Mouse (Mus musculus) midbrain, postnatal 0 days (tissue): ENCODE data around the gene Prdx5. TPM values are rescaled to one million over a fixed set of nuclear protein-coding genes. Genes with fewer than 3 reads are reported as not detected.

Experiments used
- ATAC-seq: fragments of 200-750 bp; cut with Nextera tagmentation; 2 replicates; pipeline ENCODE4 v1.8.0; 2017; ENCODE audit warnings: moderate number of reproducible peaks, mild to moderate bottlenecking, moderate TSS enrichment, moderate library complexity; ENCODE audit not compliant: low FRiP score
- DNase-seq: peaks from one replicate; pipeline ENCODE4 v3.0.0-alpha.2; 2015; ENCODE audit warnings: low spot score
- H3K27ac ChIP-seq: fragments of 300-500 bp; sonication (generic); 2 replicates; pipeline ENCODE4 v1.5.1; 2014; ENCODE audit warnings: low read depth, mild to moderate bottlenecking, low read length, mixed read lengths
- H3K27me3 ChIP-seq: fragments of 300-500 bp; sonication (generic); 2 replicates; pipeline ENCODE4 v1.6.1; 2014; ENCODE audit warnings: low read length, control low read depth, mixed read lengths; ENCODE audit not compliant: insufficient read depth
- H3K36me3 ChIP-seq: fragments of 300-500 bp; sonication (generic); 2 replicates; pipeline ENCODE4 v1.6.1; 2014; ENCODE audit warnings: low read length, control low read depth, mixed read lengths; ENCODE audit not compliant: insufficient read depth
- H3K4me1 ChIP-seq: fragments of 300-500 bp; sonication (generic); 2 replicates; pipeline ENCODE4 v1.6.1; 2014; ENCODE audit warnings: mild to moderate bottlenecking, control low read depth, antibody characterized with exemption, low read length, mixed read lengths; ENCODE audit not compliant: insufficient read depth
- H3K4me2 ChIP-seq: fragments of 300-500 bp; sonication (generic); 2 replicates; pipeline ENCODE4 v1.6.1; 2014; ENCODE audit warnings: low read depth, mild to moderate bottlenecking, low read length, mixed read lengths; ENCODE audit not compliant: poor library complexity, severe bottlenecking
- H3K4me3 ChIP-seq: fragments of 300-500 bp; sonication (generic); 2 replicates; pipeline ENCODE4 v1.5.1; 2014; ENCODE audit warnings: low read depth, mild to moderate bottlenecking, low read length, moderate library complexity
- H3K9ac ChIP-seq: fragments of 300-500 bp; sonication (generic); replicated peaks from 2 replicates; pipeline ENCODE4 v1.6.1; 2014; ENCODE audit warnings: mild to moderate bottlenecking, low read length, moderate library complexity, mixed read lengths; ENCODE audit not compliant: poor library complexity, severe bottlenecking
- H3K9me3 ChIP-seq: fragments of 300-500 bp; sonication (generic); 2 replicates; pipeline ENCODE4 v1.6.1; 2016; ENCODE audit warnings: low read length, control low read depth
- CTCF ChIP-seq: IDR thresholded peaks from 2 replicates; pipeline ENCODE4 v1.5.1; 2016; ENCODE audit warnings: antibody characterized with exemption, mild to moderate bottlenecking
- WGBS: fragments of 180-500 bp; shearing (Covaris S2); extraction: QIAGEN DNeasy Blood & Tissue Kit; methylation state at CpG from one replicate; pipeline ENCODE4 v1.1.7; 2014; 5-methylcytosine and 5-hydroxymethylcytosine counted together
- polyA plus RNA-seq: library from polyadenylated mRNA; unstranded; fragments of >200 nt; fragmentation: Nextera tagmentation; extraction: Ambion mirVana; gene quantifications from 2 replicates; pipeline ENCODE4 v1.2.1, GENCODE M21; 2015
- total RNA-seq: library from RNA; depleted of rRNA; stranded (reverse); fragments of >200 nt; gene quantifications from 2 replicates; pipeline ENCODE4 v1.2.3, GENCODE M21; 2014

Gene Prdx5
- total and polyA plus RNA-seq, 2 experiments from 2014 or later = 223 to 491 TPM

DNA sequence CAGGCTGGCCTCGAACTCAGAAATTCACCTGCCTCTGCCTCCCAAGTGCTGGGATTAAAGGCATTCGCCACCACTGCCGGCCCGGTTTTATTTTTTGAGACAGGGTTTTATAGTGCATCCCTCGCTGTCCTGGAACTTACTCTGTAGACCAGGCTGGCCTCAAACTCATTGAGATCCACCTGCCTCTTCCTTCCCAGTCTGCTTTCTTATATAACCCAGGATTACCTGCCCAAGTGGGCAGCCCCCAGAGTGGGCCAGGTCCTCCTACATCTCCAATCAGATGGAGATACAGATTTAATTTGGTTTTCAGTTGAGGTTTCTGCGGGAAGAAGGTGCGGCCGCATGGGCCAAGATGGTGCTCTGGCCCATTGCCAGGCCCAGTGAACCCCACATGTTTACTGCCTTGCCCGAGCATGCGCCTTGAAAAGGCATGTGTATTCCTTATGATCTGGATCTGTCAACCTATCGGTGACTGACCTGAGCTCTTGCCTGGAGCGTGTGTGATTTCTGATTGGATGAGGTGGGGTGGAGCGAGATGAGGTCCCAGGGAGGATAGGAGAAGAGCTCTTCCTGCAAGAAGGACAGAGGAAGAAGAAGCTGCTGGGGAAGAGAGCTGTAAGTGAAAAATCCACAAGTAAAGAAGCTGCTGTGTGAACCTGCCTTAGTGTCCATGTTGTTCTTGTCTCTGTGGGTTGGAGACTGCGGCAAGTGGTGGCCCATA is 16.0 kb downstream of the Prdx5 start:
- TF ChIP-seq CTCF = no peak
- Histone ChIP-seq H3K4me2 (no peak overlapping the region), H3K4me1 (no peaks in the 10 kb centered on the region), H3K9ac (no peak overlapping the region), H3K36me3 (no peaks in the 10 kb centered on the region), H3K4me3 (no peak overlapping the region), H3K27ac (no peak overlapping the region), H3K9me3 (peaks cover 6% of the 10 kb centered on the region; the same call in 1 of the 2 replicates), H3K27me3 (0 out of 2 replicates have a peak, but pooled peaks cover 3% of the 10 kb centered on the region)
- 94% methylated on average over 14 of the region's 14 CpGs for WGBS
- ATAC-seq = no peak
- DNase-seq = no peak

DNA sequence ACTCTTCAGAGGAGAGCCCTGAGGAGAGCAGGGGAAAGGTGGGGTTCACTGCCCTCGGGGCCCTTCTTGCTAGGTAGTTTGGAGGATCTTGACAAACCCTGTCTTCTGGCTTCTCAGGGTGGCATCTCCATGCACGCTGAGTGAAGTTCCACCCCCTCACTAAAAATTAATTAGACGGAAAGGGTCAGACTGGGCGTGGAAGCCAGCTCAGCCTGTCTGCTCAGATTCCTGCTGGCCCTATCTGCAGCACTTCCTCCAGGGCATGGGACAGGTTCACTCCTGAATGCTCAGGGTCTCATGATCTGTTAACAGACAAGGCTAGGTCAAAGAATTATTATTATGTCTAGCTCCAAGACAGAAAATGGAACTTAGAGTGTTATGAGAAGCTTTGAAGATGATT is 17.4 kb downstream of the Prdx5 start:
- H3K9me3 ChIP-seq = peaks cover 6% of the 10 kb centered on the region; the same call in 1 of the 2 replicates
- WGBS = 77% methylated on average over 4 of the region's 4 CpGs
- no peaks in the 10 kb centered on the region for H3K36me3 ChIP-seq
- H3K27ac ChIP-seq = no peak overlapping the region
- no peaks in the 10 kb centered on the region for H3K27me3 ChIP-seq
- no peak overlapping the region for H3K4me3 ChIP-seq
- DNase-seq (no peak), ATAC-seq (no peak)
- no peaks in the 10 kb centered on the region for H3K4me1 ChIP-seq
- H3K4me2 ChIP-seq = no peak overlapping the region
- no peak for TF ChIP-seq CTCF
- H3K9ac ChIP-seq = no peak overlapping the region

DNA sequence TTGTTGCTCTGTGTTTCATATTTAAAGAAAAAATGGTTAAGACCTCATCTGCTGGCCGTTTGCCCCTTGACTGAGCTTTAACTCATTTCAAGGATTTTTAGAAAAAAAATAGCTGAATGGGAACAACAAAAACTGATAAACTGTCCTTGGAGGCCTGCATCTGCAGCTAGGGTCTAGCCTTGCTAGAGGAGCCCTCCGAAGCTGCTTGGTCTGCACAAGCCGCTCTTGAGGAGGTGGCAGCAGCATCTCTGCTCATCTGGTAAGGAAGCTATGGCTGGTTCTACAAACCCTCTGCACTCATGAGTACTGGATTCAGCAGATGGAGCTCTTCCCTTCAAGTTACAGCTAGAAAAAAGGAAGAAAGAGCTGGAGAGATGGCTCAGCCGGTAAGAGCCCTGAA is 31.9 kb downstream of the Prdx5 start:
- ATAC-seq (no peak), DNase-seq (no peak)
- Histone ChIP-seq H3K9me3 (peaks cover 3% of the 10 kb centered on the region; the same call in 1 of the 2 replicates), H3K27me3 (no peaks in the 10 kb centered on the region), H3K27ac (no peak overlapping the region), H3K36me3 (no peaks in the 10 kb centered on the region), H3K9ac (no peak overlapping the region), H3K4me3 (no peak overlapping the region), H3K4me2 (no peak overlapping the region), H3K4me1 (no peaks in the 10 kb centered on the region)
- 90% methylated on average over 4 of the region's 4 CpGs for WGBS
- no peak for TF ChIP-seq CTCF

DNA sequence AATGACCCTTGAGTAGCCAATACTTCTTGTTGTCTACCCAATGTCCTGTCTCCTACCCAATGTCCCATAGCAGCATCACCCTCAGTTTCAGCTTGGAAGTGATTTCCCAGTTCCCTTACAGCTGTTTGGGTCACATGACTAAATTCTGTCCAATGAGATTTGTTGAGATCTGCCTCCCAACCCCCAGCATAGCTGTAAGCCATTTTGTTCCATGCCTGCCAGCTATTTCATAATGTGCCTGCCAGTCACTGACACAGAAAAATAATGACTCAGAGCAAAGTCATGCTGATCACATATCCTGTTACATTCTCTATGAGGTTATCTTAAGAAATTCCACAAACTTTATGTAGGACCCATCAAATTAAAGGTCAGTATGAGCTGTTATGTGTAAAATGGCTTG is 33.1 kb downstream of the Prdx5 start:
- no peak for ATAC-seq
- Histone ChIP-seq H3K9ac (no peak overlapping the region), H3K27me3 (no peaks in the 10 kb centered on the region), H3K36me3 (no peaks in the 10 kb centered on the region), H3K27ac (no peak overlapping the region), H3K4me1 (no peaks in the 10 kb centered on the region), H3K9me3 (peaks cover 3% of the 10 kb centered on the region; the same call in 1 of the 2 replicates), H3K4me3 (no peak overlapping the region), H3K4me2 (no peak overlapping the region)
- DNase-seq = no peak
- TF ChIP-seq CTCF = no peak

DNA sequence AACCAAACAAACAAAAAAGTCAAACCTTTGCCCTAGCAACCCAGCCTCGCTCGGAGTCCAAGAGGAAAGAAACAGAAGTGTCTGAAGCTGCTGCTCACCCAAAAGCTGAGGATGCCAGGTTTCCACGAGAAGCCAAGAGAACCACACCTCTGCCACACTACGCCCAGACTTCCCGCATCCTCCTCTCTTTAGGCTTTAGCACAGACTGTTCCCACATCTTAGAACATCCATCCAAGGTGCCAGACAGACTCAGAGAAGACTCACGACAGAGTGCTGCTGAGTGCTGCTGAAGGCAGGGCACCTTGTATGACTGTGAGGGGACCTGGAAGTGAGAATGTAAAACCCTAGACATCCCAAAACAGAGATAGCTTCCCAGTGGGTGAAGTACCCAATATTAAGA is 34.1 kb downstream of the Prdx5 start:
- Histone ChIP-seq H3K9ac (no peak overlapping the region), H3K4me2 (no peak overlapping the region), H3K9me3 (peaks cover 3% of the 10 kb centered on the region; the same call in 1 of the 2 replicates), H3K27me3 (no peaks in the 10 kb centered on the region), H3K27ac (no peak overlapping the region), H3K4me1 (no peaks in the 10 kb centered on the region), H3K4me3 (no peak overlapping the region), H3K36me3 (no peaks in the 10 kb centered on the region)
- TF ChIP-seq CTCF = no peak
- DNase-seq (no peak), ATAC-seq (no peak)
- 90% methylated on average over 6 of the region's 6 CpGs for WGBS

DNA sequence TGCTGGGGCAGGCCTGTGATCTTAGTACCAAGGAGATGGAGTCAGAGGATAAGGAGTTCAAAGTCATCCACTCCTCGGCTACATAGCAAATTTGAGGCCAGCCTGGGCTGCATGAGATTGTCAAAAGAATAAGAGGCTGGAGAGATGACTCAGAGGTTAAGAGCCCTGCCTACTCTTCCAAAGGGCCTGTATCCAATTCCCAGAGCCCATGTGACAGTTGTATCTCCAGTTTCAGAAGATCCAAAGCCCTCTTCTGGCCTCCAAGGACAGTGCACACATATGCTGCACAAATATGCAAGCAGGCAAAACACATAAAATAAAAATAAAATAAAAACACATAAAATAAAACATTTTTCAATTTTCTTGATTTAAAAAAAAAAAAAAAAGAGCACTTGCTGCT is 35.6 kb downstream of the Prdx5 start:
- Histone ChIP-seq H3K27me3 (no peaks in the 10 kb centered on the region), H3K4me3 (no peak overlapping the region), H3K9me3 (no peaks in the 10 kb centered on the region), H3K36me3 (no peaks in the 10 kb centered on the region), H3K4me1 (no peaks in the 10 kb centered on the region), H3K9ac (no peak overlapping the region), H3K27ac (no peak overlapping the region), H3K4me2 (no peak overlapping the region)
- 95% methylated on average over 1 of the region's 1 CpGs for WGBS
- ATAC-seq (no peak), DNase-seq (no peak)
- no peak for TF ChIP-seq CTCF
